Mouse (Mus musculus): ENCODE measurements around the gene Surf2. TPM values are rescaled to one million over a fixed set of nuclear protein-coding genes. Genes with fewer than 3 reads are reported as not detected.

The Surf2 gene
- polyA plus RNA-seq, 1 experiment from 2014 or later, result 61.9 TPM

DNA sequence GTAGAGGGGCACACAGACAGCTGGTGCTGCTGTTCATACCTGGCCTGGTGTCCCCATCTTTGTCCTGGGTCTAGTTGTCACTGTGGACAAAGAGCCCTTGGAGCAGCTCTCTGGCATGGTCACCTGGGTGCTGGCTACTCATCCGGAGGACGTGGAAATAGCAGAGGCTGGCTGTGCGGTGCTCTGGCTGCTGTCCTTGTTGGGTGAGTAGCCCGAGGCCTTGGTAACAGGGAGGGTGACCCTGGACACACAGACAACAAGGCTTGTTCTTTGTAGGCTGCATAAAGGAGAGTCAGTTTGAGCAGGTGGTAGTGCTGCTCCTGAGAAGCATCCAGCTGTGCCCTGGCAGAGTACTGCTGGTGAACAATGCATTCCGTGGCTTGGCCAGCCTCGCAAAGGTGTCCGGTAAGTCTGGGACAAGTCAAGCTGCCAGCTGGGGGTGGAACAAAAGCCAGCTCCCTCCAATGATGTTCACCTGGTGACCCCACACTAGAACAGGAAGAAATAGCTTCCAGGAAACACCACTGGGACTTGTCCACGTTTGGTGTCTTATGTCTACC, 35.3 kb downstream of the Surf2 start:
- no peak overlapping the region for H3K9ac ChIP-seq (replicated peaks)
- no peaks in the 10 kb centered on the region for H3K4me1 ChIP-seq
- no peak overlapping the region for H3K27ac ChIP-seq (replicated peaks)
- no peak for ATAC-seq (replicated peaks)
- H3K27me3 ChIP-seq, result no peaks in the 10 kb centered on the region
- WGBS, result 92% methylated on average over 8 of the region's 8 CpGs
- no peaks in the 10 kb centered on the region for H3K9me3 ChIP-seq
- H3K36me3 ChIP-seq, result peaks cover 50% of the 10 kb centered on the region
- H3K4me2 ChIP-seq (replicated peaks), result no peak overlapping the region
- no peak overlapping the region for H3K4me3 ChIP-seq

GRCm38 (mm10) chr2:26952193-26952592, 36.0 kb downstream of the Surf2 start:
- no peak overlapping the region for H3K9ac ChIP-seq (replicated peaks)
- WGBS, result 95% methylated on average over 4 of the region's 4 CpGs
- H3K9me3 ChIP-seq, result no peaks in the 10 kb centered on the region
- no peak for ATAC-seq (replicated peaks)
- H3K4me2 ChIP-seq (replicated peaks), result no peak overlapping the region
- no peak overlapping the region for H3K4me3 ChIP-seq
- peaks cover 57% of the 10 kb centered on the region for H3K36me3 ChIP-seq
- H3K27ac ChIP-seq (replicated peaks), result no peak overlapping the region
- H3K4me1 ChIP-seq, result no peaks in the 10 kb centered on the region
- H3K27me3 ChIP-seq, result no peaks in the 10 kb centered on the region

DNA sequence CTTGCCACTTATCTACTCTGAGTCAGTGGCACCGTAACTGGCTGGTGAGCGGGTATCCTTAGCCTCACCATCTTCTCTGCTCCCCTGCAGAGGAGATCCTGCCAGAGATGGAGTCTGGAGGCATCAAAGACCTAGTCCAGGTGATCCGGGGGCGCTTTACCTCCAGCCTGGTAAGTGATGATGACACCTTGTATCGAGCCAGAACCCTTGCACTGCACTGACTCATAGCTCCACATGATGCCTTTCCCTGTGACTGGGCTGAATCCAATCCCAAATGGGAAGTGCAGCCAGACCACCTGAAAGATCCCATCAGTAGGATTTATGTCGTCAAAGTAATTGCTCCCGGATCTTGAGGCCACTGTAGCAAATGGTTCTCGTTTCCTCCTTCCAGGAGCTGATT, 36.7 kb downstream of the Surf2 start:
- no peak overlapping the region for H3K4me3 ChIP-seq
- 93% methylated on average over 8 of the region's 8 CpGs for WGBS
- H3K27me3 ChIP-seq, result no peaks in the 10 kb centered on the region
- H3K9ac ChIP-seq (replicated peaks), result no peak overlapping the region
- H3K36me3 ChIP-seq, result peaks cover 63% of the 10 kb centered on the region
- no peak for ATAC-seq (replicated peaks)
- no peaks in the 10 kb centered on the region for H3K9me3 ChIP-seq
- no peaks in the 10 kb centered on the region for H3K4me1 ChIP-seq
- H3K27ac ChIP-seq (replicated peaks), result no peak overlapping the region
- no peak overlapping the region for H3K4me2 ChIP-seq (replicated peaks)

- Histone ChIP-seq H3K27me3 (no peaks in the 10 kb centered on the region), H3K27ac (replicated peaks) (no peak overlapping the region), H3K36me3 (peaks cover 78% of the 10 kb centered on the region), H3K4me3 (no peak overlapping the region), H3K9me3 (no peaks in the 10 kb centered on the region), H3K4me2 (replicated peaks) (no peak overlapping the region), H3K9ac (replicated peaks) (no peak overlapping the region), H3K4me1 (no peaks in the 10 kb centered on the region)
- ATAC-seq (replicated peaks), result no peak
- WGBS, result 91% methylated on average over 2 of the region's 2 CpGs
These were observed 38.7 kb downstream of the Surf2 start for GRCm38 (mm10) chr2:26954735-26955395.

- ATAC-seq (replicated peaks), result no peak
- Histone ChIP-seq H3K27ac (replicated peaks) (no peak overlapping the region), H3K9ac (replicated peaks) (no peak overlapping the region), H3K9me3 (no peaks in the 10 kb centered on the region), H3K27me3 (no peaks in the 10 kb centered on the region), H3K4me3 (no peak overlapping the region), H3K36me3 (peaks cover 81% of the 10 kb centered on the region), H3K4me1 (peaks cover 8% of the 10 kb centered on the region), H3K4me2 (replicated peaks) (no peak overlapping the region)
- WGBS, result 93% methylated on average over 12 of the region's 12 CpGs
These were observed 40.8 kb downstream of the Surf2 start for GRCm38 (mm10) chr2:26956811-26957487.

- Histone ChIP-seq H3K27ac (replicated peaks) (no peak overlapping the region), H3K36me3 (peaks cover 76% of the 10 kb centered on the region), H3K9ac (replicated peaks) (no peak overlapping the region), H3K27me3 (no peaks in the 10 kb centered on the region), H3K4me2 (replicated peaks) (no peak overlapping the region), H3K4me1 (peaks cover 13% of the 10 kb centered on the region), H3K9me3 (no peaks in the 10 kb centered on the region), H3K4me3 (no peak overlapping the region)
- 89% methylated on average over 2 of the region's 2 CpGs for WGBS
- ATAC-seq (replicated peaks), result no peak
These were observed 41.3 kb downstream of the Surf2 start for GRCm38 (mm10) chr2:26957488-26957859.

DNA sequence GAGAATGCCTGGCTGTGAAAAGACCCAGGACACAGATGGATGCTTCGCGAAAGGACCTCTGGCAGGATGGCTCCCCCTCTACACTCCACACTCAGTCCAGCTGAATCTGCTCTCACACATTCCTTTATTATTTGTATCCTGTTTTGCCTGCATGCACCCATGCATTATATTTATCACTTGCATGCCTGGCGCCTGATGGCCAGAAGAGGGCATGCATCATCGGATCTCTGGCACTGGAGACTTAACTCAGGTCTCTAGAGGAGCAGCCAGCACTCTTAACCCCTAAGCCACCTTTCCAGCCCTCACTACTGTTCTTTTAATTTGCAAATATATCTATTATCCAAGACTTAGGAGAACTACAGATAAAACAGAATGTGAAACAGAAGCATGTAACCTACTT, 44.6 kb downstream of the Surf2 start:
- Histone ChIP-seq H3K27ac (replicated peaks) (no peak overlapping the region), H3K4me2 (replicated peaks) (no peak overlapping the region), H3K4me3 (no peak overlapping the region), H3K4me1 (peaks cover 31% of the 10 kb centered on the region), H3K9me3 (no peaks in the 10 kb centered on the region), H3K36me3 (peaks cover 46% of the 10 kb centered on the region), H3K27me3 (no peaks in the 10 kb centered on the region), H3K9ac (replicated peaks) (no peak overlapping the region)
- 74% methylated on average over 4 of the region's 4 CpGs for WGBS
- no peak for ATAC-seq (replicated peaks)

- H3K4me2 ChIP-seq (replicated peaks), result peak within 1 kb of the TSS; percentile 86
- peaks cover 16% of the 10 kb centered on the region for H3K36me3 ChIP-seq
- peak within 1 kb of the TSS; percentile 84 for H3K9ac ChIP-seq (replicated peaks)
- H3K4me3 ChIP-seq, result peak within 1 kb of the TSS; percentile 81
- peak within 1 kb of the TSS; percentile 98 for H3K27ac ChIP-seq (replicated peaks)
- WGBS, result under 1% methylated on average over 50 of the region's 50 CpGs
- peaks cover 31% of the 10 kb centered on the region for H3K4me1 ChIP-seq
- peak; percentile 98 for ATAC-seq (replicated peaks)
- H3K27me3 ChIP-seq, result no peaks in the 10 kb centered on the region
- H3K9me3 ChIP-seq, result no peaks in the 10 kb centered on the region
These were observed 48.0 kb downstream of the Surf2 start, which contains the start of gene Rexo4 for GRCm38 (mm10) chr2:26963923-26964723. Gene Rexo4 (minus strand): TSS chr2:26964386.

DNA sequence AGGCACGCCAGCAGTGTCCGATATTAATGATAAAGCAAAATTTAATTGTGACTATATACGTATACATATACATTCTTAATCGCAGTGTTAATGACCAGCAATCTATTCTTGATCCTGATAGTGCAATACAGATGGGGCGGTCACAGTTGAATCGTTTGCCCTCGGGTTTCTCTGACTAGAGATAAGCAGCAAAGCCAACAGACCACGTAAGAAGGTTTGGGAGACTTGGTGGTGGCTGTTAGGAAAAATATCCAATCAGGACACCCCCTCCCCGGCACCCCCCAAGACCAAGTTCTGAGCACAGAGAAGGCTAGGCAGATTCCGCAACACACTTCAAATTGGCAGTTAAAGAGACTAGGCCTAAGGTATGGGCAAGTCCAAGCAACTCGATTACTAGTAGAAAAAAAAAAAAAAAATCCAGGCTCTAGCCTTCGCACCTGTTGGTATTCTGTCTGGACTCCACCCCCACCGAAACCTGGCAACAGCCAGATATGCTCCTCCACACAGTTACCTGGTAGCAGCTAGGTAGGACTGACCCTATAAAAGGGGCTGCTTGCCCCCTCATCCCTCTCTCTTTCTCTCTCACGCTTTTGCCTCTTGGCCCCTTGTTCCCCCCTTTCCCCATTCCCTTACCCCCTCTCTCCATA, 48.7 kb downstream of the Surf2 start:
- H3K27ac ChIP-seq (replicated peaks), result peak overlapping the region; percentile 98
- H3K4me3 ChIP-seq, result peak overlapping the region; percentile 81
- no peaks in the 10 kb centered on the region for H3K27me3 ChIP-seq
- peak overlapping the region; percentile 84 for H3K9ac ChIP-seq (replicated peaks)
- peaks cover 12% of the 10 kb centered on the region for H3K36me3 ChIP-seq
- peaks cover 31% of the 10 kb centered on the region for H3K4me1 ChIP-seq
- 17% methylated on average over 14 of the region's 14 CpGs for WGBS
- H3K4me2 ChIP-seq (replicated peaks), result peak overlapping the region; percentile 86
- no peak for ATAC-seq (replicated peaks)
- no peaks in the 10 kb centered on the region for H3K9me3 ChIP-seq

DNA sequence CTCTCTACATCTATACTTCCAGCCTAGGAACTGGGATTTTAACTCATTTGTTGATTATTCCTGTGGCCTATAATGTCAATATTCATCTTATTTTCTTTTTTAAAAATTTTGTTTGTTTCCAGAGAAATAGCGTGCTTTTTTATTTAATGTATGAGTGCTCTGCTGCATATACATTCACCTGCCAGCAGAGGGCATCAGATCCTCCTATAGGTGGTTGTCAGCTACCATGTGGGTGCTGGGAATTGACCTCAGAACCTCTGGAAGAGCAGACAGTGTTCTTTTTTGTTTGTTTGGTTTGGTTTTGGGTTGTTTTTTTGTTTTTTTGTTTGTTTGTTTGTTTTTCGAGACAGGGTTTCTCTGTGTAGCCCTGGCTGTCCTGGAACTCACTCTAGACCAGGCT, 51.1 kb downstream of the Surf2 start:
- Histone ChIP-seq H3K4me2 (replicated peaks) (no peak overlapping the region), H3K4me3 (no peak overlapping the region), H3K9ac (replicated peaks) (no peak overlapping the region), H3K36me3 (no peaks in the 10 kb centered on the region), H3K4me1 (peaks cover 21% of the 10 kb centered on the region), H3K27me3 (no peaks in the 10 kb centered on the region), H3K27ac (replicated peaks) (no peak overlapping the region), H3K9me3 (no peaks in the 10 kb centered on the region)
- 78% methylated on average over 2 of the region's 2 CpGs for WGBS
- ATAC-seq (replicated peaks), result no peak
